Mouse (Mus musculus) kidney, postnatal 14 days (tissue): ENCODE measurements at regions not wholly inside any gene's neighbourhood (a gene's known extent, or its start where the extent isn't known, plus 50 kb on each side); places are given as distances from the start of the nearest gene placed in this dataset.
"Not testable (repeated sequence)": the region's sequence is repeated elsewhere in the genome, so short reads cannot be mapped to it uniquely, and the experiment has no call there.

Source experiments
- DNase-seq: peaks from one replicate; pipeline ENCODE4 v3.0.0; 2022; ENCODE audit warnings: mixed read lengths

DNA sequence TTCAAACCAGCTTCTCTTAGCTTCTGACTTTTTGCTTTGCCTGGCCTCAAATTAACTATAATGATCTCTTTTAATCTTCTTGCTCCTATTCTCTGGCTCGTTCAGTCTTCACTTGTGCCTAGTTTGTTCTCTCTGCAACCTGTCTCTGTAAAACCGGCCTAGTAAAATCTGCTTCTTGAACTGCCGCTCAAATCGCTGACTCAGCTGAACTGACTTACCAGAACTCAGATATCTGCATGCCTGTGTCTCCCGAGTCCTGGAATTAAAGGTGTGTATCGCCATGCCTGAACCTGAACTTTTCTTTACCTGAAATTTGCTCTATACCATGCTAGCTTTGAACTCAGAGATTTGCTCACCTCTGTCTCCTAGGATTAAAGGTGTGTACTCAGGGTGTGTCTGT, 212.2 kb downstream of the Glrx3 start:
- no peak for DNase-seq

GRCm38 (mm10) chr7:137653837-137654236, 216.4 kb downstream of the Glrx3 start:
- DNase-seq, result no peak

DNA sequence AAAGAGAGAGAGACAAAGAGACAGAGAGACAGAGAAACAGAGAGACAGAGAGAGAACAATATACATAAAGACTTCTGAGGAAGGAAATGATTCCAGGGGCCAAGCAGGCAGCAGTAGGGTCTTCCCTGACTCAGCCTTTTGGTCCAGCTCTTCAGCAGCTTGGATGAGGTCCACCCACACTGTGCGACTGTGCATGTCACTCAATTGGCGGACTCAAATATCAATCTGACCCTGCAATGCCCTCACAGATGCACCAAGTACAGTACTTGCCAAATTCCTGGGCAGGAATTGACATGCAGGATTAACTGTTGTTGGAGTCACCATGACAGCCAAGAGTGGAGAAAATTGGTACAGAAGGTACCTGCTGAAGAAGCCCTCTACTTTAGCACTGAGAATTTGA, 229.8 kb downstream of the Glrx3 start:
- DNase-seq, result no peak

- DNase-seq, result no peak
Measured at GRCm38 (mm10) chr7:137671156-137671555, 233.7 kb downstream of the Glrx3 start.

- DNase-seq, result no peak
Measured at GRCm38 (mm10) chr7:137674596-137674995, 237.2 kb downstream of the Glrx3 start.

GRCm38 (mm10) chr7:137675381-137675780, 238.0 kb downstream of the Glrx3 start:
- no peak for DNase-seq

DNA sequence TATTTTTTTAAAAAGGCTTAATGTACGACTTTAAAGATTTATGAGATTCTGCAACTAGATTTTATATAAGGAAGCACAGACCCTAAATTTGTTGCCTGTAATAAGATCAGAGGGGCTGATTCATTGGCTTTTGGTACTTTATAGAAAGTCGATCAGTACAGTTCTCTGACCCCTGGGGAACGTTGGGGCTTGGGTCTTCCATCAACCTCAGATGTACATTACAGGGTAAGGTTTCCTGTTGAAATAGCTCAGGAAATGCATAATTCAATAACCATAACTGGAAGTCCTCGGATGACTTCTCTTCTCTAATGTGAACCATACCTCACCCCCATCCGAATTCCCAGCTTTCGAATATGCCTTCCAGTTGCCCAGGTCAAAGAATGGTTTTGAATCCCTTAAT, 247.4 kb downstream of the Glrx3 start:
- DNase-seq, result no peak

DNA sequence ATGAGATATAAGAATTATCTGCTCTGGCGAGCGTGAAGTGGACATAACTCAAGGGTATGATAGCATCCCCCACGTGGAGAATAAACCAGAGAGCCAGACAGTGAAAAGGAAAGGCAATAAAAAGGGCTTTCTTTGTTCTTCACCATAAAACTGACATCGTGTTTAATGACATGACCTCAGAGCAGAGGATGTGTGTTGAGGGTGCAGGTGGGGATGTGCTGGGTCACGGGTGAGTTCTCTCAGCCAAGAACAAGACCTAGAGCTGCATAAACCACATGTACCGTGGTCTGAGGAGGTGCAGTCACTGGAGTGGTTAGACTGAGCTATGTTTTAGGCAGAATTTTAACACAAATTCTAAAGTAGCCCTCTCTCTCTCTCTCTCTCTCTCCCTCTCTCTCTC, 247.9 kb downstream of the Glrx3 start:
- no peak for DNase-seq

GRCm38 (mm10) chr7:137696831-137697230, 259.4 kb downstream of the Glrx3 start:
- no peak for DNase-seq

DNA sequence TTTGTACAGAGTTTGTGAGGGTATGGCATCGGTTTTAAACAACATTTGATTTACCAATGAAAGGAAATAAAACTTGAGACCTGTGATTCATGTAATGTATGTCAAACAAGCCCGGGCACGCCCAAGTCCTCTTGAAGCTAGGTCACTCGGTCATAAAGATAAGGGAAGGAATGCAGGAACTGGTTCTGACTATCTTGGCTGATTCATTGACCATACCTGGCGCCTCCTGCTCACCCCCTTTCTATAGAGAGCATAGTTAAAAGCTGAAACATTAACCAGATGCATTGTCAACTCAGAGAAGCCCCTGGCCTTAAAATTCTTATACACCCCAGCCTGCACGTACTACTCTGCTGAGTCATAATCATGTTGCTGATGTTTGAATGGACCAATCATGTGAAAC, 261.1 kb downstream of the Glrx3 start:
- not testable (repeated sequence) for DNase-seq

DNA sequence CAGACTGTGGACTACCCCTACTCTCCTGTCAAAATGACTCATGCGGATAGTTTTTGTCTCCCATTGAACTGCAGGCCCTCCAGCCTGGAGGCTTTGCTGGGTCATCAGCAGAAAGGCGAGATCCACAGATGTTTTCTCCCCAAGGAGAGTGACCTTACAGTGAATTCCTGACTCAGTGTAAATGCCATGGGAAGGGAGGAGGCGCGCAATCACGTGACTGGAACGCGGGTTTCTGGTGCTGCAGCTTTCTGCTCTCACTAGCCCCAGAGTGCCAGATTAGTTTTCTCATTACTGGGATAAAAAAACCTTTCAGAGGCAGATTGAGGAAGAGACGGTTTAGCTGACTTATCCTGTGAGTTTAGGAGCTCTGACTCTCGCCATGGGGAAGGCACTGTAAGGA, 275.4 kb downstream of the Glrx3 start:
- DNase-seq, result no peak

DNA sequence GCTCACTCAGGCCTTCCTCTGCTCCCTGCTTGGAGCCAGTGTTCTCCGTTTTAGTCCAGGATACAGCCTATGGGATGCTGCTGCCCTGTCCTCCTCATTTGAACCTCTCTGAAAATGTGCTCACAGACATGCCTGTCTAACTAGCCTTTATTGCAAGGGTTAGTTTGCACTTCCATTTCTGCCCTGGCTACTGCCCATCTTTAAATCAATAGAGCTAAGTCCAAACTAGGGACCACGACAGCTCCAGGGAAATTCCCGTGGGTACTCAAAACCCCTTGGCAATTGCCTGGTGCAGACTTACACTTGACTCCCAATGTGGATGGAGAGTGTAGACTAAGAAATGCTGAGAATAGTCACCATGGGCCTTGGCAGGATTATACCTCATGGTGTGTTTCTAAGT, 276.4 kb downstream of the Glrx3 start:
- DNase-seq, result no peak

- peak; percentile 67 for DNase-seq
Measured at GRCm38 (mm10) chr7:137714318-137714962, 277.0 kb downstream of the Glrx3 start.

DNA sequence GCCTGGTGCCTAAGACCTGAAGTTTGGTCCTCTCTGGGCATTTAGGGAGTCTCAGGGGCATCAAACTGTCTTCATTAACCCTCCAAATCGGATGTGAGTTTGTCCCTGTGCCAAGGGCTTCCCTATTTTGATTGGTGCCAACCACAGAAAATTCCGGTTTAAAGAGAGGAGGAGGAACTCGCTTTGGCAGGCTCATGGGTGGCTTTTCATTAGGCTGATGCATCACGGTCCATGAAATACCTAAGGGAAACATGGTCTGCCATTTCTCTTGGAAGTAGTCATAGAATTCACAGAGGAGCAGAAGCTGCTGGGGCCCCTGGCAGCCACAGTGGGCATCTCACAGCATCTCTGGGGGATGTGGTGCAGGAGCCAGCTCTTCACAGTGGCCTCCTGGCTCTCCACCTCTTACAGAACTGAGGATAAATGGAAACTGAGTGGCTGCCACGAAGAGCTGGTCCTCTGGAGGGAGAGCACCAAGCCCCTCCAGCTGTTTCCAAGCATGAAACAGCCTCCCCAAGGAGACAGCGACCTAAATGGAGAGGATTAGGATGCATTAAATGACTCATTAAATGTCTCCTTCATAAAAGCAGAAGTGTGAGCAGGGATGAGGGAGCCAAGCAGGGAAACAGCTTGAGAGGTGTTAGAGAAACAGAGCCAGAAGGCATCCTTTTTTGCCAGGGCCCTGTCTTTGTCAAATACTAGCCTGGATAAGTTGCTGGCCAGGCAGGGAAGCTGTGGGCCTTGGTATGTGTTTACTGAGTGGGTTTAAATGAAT, 277.9 kb downstream of the Glrx3 start:
- DNase-seq, result no peak

DNA sequence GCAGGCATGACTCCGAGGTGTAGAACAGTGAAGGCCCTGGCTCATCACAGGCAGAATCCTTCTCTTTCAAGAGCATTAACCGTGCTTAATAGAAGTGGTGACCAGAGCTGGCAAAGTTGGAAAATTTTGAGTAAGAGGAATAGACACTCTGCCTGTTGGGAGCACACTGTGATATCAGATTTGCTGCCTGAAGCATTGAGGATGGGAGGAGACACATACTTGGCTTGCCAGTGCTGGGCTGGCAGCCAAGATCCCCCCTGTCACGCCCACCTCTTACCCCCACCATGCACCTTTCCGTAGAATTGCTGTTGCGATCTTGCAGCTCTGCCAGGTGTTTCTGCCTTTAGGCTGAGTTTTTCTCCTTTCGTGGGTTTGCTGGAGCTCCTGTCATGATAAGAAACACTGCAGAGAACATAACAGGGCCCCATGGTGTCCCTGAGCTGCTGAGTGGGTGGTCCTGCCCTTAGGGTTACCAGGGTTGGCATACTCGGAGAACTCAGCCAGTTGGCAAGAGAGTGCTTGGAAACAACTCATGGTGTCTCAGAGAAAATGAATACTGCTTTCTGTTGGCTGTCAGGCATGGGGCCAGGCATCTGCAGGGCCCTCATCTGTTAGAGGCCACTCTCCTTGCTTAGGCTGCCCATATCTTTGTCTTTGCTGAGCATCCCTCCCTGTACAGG, 286.1 kb downstream of the Glrx3 start:
- no peak for DNase-seq

GRCm38 (mm10) chr7:137726031-137726430, 288.6 kb downstream of the Glrx3 start:
- DNase-seq, result peak; percentile 40

GRCm38 (mm10) chr7:137735873-137736527, 298.6 kb downstream of the Glrx3 start:
- DNase-seq, result no peak

DNA sequence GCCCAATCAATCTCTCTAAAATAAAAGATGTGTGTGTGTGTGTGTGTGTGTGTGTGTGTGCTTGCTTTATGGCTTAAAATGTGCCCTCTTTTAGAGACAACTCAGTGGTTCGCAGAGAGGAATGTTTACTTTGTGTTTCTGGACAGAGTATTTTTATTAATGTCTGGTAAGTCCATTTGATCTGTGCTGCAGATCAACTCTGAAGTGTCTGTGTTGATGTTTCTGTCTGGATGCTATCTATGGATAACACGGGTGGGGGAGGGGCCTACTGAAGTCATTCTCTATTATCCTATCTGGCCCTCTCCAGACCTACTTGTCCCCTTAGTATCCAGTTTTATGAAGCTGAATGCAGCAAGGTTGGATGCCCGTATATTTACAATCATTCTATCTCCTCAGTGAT, 304.3 kb downstream of the Glrx3 start:
- DNase-seq, result no peak

GRCm38 (mm10) chr7:137742297-137742751, 304.9 kb downstream of the Glrx3 start:
- no peak for DNase-seq

DNA sequence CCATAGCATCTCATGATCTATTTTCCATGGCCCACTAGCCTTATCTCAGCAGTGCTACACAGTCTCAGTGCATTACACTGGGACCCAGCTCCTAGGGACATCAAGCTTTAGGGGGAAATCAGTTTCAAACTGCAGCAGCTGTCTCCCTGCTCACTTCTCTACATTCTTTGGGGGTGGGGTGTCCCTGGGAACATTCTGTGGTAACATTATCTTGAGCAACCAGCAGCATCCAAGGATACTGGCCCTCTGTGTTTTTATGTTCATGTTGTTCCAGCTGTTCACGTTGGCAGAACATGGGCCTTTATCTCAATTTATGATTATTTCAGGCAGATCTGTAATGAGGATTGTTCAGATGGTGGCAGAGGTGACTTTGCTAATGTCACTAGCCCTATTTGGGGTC, 308.2 kb downstream of the Glrx3 start:
- no peak for DNase-seq

DNA sequence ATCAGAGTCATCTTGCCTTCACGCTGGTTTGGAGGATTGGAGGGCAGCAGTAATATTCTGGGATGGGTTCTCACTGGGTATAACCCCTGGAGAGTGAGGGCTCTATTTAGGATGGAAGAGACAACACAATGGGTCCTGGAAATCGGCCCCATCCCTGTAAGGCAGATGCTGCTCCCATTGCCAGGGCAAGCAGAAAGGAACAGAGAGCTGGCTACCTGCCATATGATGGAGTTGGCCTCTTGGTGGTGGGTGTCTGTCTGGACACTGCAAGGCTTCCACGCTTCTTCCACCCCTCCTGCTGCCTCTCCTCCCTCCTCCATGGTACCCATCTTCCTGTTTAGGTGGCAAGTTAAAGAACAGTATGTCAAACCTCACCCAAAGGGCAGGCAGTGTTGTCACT, 308.6 kb downstream of the Glrx3 start:
- no peak for DNase-seq

- DNase-seq, result no peak
Measured at GRCm38 (mm10) chr7:137748936-137749335, 311.5 kb downstream of the Glrx3 start.

- no peak for DNase-seq
Measured at GRCm38 (mm10) chr7:137750741-137751140, 313.3 kb downstream of the Glrx3 start.
